Mouse (Mus musculus): ENCODE measurements around the gene Kat2b.
A peak's percentile ranks its signal among the peaks of the same experiment; 100 is the strongest.
"Not testable (repeated sequence)": the region's sequence is repeated elsewhere in the genome, so short reads cannot be mapped to it uniquely, and the experiment has no call there.

The Kat2b gene

GRCm38 (mm10) chr17:53661056-53661840 lies 94.6 kb downstream of the Kat2b start:
- no peak for DNase-seq (ENCODE audit: low spot score)

GRCm38 (mm10) chr17:53664267-53664666 lies 97.6 kb downstream of the Kat2b start:
- DNase-seq (ENCODE audit: low spot score), result no peak

GRCm38 (mm10) chr17:53664703-53665382 lies 98.2 kb downstream of the Kat2b start:
- DNase-seq (ENCODE audit: low spot score), result no peak

DNA sequence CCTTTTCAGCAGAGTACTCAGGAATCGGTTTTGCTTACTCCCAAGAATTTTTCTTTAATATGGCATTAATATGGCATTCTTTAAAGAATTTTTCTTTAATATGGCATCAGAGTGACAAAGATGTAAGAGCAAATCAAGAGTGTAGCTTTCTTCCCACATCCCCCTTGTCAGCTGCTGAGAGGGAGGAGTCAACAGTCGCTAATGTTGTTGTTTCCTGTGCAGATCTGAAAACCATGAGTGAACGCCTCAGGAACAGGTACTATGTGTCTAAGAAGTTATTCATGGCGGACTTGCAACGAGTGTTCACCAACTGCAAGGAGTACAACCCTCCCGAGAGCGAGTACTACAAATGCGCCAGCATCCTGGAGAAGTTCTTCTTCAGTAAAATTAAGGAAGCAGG lies 103.8 kb downstream of the Kat2b start:
- no peak for DNase-seq (ENCODE audit: low spot score)

- no peak for DNase-seq (ENCODE audit: low spot score)
Measured at GRCm38 (mm10) chr17:53678716-53679115, 112.1 kb downstream of the Kat2b start.

DNA sequence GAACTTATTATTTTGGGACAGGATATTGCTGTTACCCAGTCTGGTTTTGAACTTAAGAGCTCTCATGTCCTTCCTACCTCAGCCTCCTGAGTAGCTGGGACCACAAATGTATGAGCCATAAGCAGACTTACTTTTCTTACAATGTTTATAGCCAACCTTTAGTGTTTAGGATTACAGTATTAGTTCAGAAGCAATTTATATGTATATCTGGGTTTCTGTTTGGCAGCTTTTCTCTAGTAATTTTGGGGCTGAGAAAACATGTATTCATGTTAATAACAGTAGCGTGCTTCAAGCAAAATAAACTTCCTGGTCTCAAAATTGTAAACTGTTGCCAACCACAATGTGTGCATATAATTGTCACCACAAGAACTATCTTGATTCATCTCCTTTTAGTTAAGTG lies 121.7 kb downstream of the Kat2b start:
- no peak for DNase-seq (ENCODE audit: low spot score)

- DNase-seq (ENCODE audit: low spot score), result peak; percentile 94
Measured at GRCm38 (mm10) chr17:53688877-53689802, 122.5 kb downstream of the Kat2b start, which contains the start of gene Sgo1. TSS of gene Sgo1 (minus strand) at chr17:53689333.

GRCm38 (mm10) chr17:53689946-53690345 lies 123.3 kb downstream of the Kat2b start:
- no peak for DNase-seq (ENCODE audit: low spot score)

- no peak for DNase-seq (ENCODE audit: low spot score)
Measured at GRCm38 (mm10) chr17:53694039-53694438, 127.4 kb downstream of the Kat2b start.

GRCm38 (mm10) chr17:53697521-53697920 lies 130.9 kb downstream of the Kat2b start:
- not testable (repeated sequence) for DNase-seq (ENCODE audit: low spot score)

DNA sequence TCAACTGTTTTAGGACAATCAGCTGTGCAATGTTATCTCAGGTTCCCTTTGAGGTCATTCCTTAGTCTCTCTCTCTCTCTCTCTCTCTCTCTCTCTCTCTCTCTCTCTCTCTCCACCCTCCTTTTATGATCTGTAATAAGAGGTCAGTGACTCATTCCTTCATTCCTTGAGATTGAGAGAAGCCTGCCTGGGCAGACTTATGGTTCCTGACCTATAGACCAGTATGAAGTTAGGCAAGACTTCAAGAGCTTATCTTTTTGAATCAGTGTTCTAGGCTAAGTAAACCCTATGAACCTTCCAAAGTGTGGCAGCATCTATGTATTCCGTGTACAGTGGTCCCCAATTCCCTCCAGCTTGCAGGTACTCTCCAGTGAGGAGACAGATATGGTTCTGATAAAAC lies 147.8 kb downstream of the Kat2b start:
- no peak for DNase-seq (ENCODE audit: low spot score)

DNA sequence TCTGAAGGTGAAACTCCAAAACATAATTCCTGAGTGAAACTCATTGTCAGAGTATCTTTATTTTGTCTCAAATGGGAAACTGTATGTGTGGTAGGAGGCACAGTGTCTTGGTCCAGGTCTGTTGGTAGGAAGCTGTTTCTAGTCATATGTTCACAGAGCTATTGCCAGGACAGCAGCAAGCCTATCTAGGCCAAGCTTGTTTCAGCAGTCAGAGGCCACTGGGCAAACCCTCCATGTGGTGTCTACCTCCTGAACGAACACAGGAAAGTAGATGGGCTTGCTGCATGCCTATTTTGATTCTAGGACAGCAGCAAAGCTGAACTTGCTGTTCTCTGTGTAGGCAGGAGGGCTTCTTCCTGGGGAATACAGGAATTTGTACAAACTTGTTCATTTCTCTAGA lies 148.5 kb downstream of the Kat2b start:
- not testable (repeated sequence) for DNase-seq (ENCODE audit: low spot score)

DNA sequence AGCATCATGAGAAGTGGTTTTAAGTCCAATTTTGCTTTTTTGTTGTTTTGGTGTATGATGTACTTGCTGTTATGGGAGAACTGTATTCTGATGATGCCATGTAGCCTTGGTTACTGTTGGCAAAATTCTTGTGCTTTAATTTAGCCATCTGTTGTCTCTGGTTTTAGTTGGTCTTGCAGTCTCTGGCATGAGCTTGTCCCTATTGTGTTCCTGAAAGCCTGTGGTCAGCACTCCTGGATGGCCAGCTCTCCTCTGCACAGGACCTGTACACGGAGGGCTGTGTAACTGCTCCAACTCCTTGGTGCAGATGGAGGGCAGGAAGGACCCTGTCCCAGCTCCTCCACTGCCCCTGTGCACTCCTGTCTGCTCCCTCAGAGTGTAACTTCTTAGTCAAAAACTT lies 151.8 kb downstream of the Kat2b start:
- no peak for DNase-seq (ENCODE audit: low spot score)

DNA sequence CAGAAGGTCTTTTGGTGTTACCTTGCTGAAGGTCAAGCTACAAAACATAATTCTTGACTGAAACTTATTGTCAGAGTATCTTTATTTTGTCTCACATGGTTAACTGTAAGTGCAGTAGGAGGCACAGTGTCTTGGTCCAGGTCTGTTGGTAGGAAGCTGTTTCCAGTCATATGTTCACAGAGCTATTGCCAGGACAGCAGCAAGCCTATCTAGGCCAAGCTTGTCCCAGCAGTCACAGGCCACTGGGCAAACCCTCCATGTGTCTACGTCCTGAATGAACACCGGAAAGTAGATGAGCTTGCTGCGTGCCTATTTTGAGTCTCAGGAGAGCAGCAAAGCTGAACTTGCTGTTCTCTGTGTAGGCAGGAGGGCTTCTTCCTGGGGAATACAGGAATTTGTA lies 152.3 kb downstream of the Kat2b start:
- not testable (repeated sequence) for DNase-seq (ENCODE audit: low spot score)

Data from ovary, adult 18-20 months (tissue).